Mouse (Mus musculus) heart, postnatal 0 days (tissue): ENCODE measurements around the gene Zfp652.

Source experiments
- CTCF ChIP-seq: IDR thresholded peaks from 2 replicates; pipeline ENCODE4 v1.5.1; 2016; ENCODE audit warnings: antibody characterized with exemption, control low read depth, low read depth
- EP300 ChIP-seq: IDR thresholded peaks from 2 replicates; pipeline ENCODE4 v1.6.1; 2016; ENCODE audit warnings: antibody characterized with exemption, low read depth

DNA sequence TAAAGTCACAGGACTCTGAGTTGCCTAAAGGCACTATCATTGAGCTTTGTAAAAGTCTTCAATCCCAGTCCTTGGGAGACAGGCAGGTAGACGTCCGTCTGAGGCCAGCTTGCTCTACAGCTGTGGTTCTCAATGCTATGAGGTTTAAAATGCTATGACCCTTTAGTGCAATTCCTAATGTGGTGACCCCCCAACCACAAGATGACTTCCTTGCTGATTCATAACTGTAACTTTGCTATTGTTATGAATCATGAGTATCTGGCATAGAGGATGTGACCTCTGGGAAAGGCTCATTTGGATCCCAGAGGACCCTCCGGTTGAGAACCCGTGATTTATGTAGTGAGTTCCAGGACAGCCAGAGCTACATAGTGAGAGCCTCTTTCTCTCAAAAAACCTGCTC is 66.9 kb downstream of the Zfp652 start:
- no peak for TF ChIP-seq CTCF
- TF ChIP-seq EP300 = no peak
